Mouse (Mus musculus) MEL (cell line): Measurements from ENCODE around the gene Miga2.

Experiments
- CTCF ChIP-seq, 3 experiments: IDR thresholded peaks in 2 of 3; conservative IDR thresholded peaks in 1 of 3; 2 replicates each; pipeline ENCODE4 v1.5.1; 2011 to 2012; ENCODE audit warnings: low read length in 3 of 3, low read depth in 2 of 3, mild to moderate bottlenecking in 2 of 3, improper control_type of control experiment in 1 of 3, inconsistent platforms in 1 of 3, mixed read lengths in 1 of 3, moderate library complexity in 1 of 3; ENCODE audit not compliant: control insufficient read depth in 1 of 3, insufficient read depth in 1 of 3, poor library complexity in 1 of 3, severe bottlenecking in 1 of 3
- ELF1 ChIP-seq: IDR thresholded peaks from 2 replicates; pipeline ENCODE4 v1.6.1; 2014; ENCODE audit warnings: low read depth, mild to moderate bottlenecking, inconsistent platforms, low read length, improper control_type of control experiment, moderate library complexity
- EP300 ChIP-seq, 2 experiments: IDR thresholded peaks; 2 replicates each; pipeline ENCODE4 v1.6.1; 2011; ENCODE audit warnings: improper control_type of control experiment in 2 of 2, low read length in 2 of 2, low read depth in 1 of 2, mild to moderate bottlenecking in 1 of 2
- GABPA ChIP-seq: IDR thresholded peaks from 2 replicates; pipeline ENCODE4 v1.6.1; 2012; ENCODE audit warnings: low read depth, mild to moderate bottlenecking, inconsistent platforms, low read length, improper control_type of control experiment, moderate library complexity
- HCFC1 ChIP-seq: IDR thresholded peaks from 2 replicates; pipeline ENCODE4 v1.6.1; 2012; ENCODE audit warnings: low read depth, mild to moderate bottlenecking, inconsistent platforms, low read length, improper control_type of control experiment, moderate library complexity
- MAZ ChIP-seq: IDR thresholded peaks from 2 replicates; pipeline ENCODE4 v1.6.1; 2012; ENCODE audit warnings: low read depth, mild to moderate bottlenecking, inconsistent platforms, low read length, improper control_type of control experiment
- POLR2A ChIP-seq, 2 experiments: IDR thresholded peaks; 2 replicates each; pipeline ENCODE4 v1.6.1; 2011 to 2012; ENCODE audit warnings: low read length in 2 of 2, mild to moderate bottlenecking in 2 of 2, control low read depth in 1 of 2, improper control_type of control experiment in 1 of 2, low read depth in 1 of 2, moderate library complexity in 1 of 2; ENCODE audit not compliant: control insufficient read depth in 1 of 2, insufficient read depth in 1 of 2, poor library complexity in 1 of 2
- TCF12 ChIP-seq: IDR thresholded peaks from 2 replicates; pipeline ENCODE4 v1.6.1; 2014; ENCODE audit warnings: low read depth, mild to moderate bottlenecking, inconsistent platforms, low read length, improper control_type of control experiment, moderate library complexity
- UBTF ChIP-seq: IDR thresholded peaks from 2 replicates; pipeline ENCODE4 v1.6.1; 2012; ENCODE audit warnings: low read depth, mild to moderate bottlenecking, inconsistent platforms, low read length, improper control_type of control experiment, moderate library complexity, borderline replicate concordance; ENCODE audit not compliant: insufficient read depth

DNA sequence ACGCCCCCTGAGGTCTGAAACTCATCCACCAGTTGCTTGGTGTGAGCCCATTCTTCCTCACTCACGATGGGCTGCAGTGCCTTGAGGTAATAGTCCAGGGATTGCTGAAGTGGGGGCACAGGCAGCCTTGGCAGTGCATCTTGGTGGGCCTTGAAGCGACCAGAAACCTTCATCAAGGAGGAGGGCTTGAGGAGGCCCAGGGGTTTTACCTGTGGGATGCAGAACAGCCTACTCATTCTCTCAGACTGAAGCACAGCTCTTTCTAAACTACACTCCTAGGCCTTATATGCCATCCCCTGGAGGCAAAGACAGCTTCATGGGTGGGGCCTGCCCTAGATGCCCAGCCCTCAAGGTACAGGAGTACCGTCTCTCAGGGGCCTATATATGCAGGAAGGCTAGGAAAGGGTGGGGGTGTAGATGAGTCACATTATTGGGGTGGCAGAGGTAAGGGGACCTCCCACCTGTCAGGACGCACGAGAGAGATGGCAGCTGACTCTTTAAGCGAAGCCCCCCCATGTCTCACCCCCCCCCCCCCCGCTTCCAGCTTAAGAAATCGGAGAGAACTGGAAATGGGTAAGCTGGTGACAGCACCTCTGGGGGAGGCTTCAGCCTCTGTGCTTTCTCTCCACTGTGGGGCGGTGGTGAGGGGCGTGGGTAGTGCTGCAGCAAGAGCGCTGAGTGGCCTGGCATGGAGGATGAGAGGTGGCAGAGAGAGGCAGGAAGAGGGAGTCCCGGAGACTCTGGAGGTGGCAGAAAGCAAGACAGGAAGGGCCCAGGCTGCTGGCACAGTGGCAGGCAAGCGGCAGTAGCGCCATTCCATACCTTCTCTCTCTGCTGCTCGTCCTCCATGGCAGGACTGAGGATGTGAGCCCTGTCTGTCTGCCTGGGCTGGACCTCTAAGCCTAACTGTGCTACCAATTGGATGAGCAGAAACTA, 49.3 kb downstream of the Miga2 start:
- TF ChIP-seq CTCF (IDR thresholded peaks at IDR 0.05 in 2 of 3, conservative IDR thresholded peaks at IDR 0.05 in 1 of 3; ENCODE audit: control insufficient read depth in 1 of 3, insufficient read depth in 1 of 3, low read depth in 2 of 3, low read length in 3 of 3, poor library complexity in 1 of 3, severe bottlenecking in 1 of 3), result no peak
- TF ChIP-seq POLR2A (IDR thresholded peaks at IDR 0.05; ENCODE audit: control insufficient read depth in 1 of 2, insufficient read depth in 1 of 2, low read depth in 1 of 2, low read length in 2 of 2, poor library complexity in 1 of 2), result no peak
- TF ChIP-seq ELF1, result no peak
- TF ChIP-seq UBTF, result no peak
- TF ChIP-seq TCF12, result no peak
- no peak for TF ChIP-seq GABPA
- TF ChIP-seq EP300 (IDR thresholded peaks at IDR 0.05; ENCODE audit: low read depth in 1 of 2, low read length in 2 of 2), result no peak
- TF ChIP-seq MAZ, result no peak
- no peak for TF ChIP-seq HCFC1
